19 mouse cellular contexts compared by ENCODE assay signal in the genomic region with DNA sequence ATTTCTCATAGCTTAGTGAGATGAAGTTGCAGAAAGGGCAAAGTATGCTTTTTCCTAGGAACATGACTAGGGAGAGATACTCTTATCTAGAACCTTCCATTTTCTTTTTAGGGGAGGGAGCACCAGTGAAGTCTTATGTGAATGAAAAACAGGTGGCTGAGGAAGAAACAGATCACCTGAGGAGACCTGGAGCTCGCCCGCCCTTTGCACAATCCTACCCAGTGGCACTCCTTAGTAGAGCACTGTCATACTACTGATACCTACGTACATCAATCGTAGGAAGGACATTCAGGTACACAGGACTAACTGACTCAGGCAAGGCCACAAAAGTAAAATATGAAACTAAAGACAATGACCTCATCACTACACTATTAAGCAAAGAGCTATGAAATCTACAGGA.
A peak's percentile ranks its signal among the peaks of the same experiment; 100 is the strongest.
DNase-seq lines count a peak whose midpoint lies in the region; ATAC-seq and TF ChIP-seq lines count a peak whose summit lies in the region.
"Had no signal": no experiment of that assay in that cellular context is flagged by ENCODE, and none has a peak within 500 bp of the region (broad histone marks: within the 10 kb centered on the region; RNA-seq: fewer than 3 reads in every experiment).

No protein-coding gene starts in this region.

- ATAC-seq in intestine, embryonic 16.5 days: peak; percentile 52; the same call in 1 of the 2 replicates
- ATAC-seq in intestine, embryonic 15.5 days: no peak
- peak; percentile 74 for ATAC-seq in intestine, postnatal 0 days
- ATAC-seq: activated CD4-positive, CD25-positive, alpha-beta regulatory T cell, adult 4 months; CD4-positive, CD25-positive, alpha-beta regulatory T cell, adult 4 months; Patski had no signal

- H3K36me3 ChIP-seq in intestine, embryonic 16.5 days (ENCODE audit: control insufficient read depth, insufficient read depth, low read length): no peaks in the 10 kb centered on the region
- no peaks in the 10 kb centered on the region for H3K36me3 ChIP-seq in intestine, embryonic 15.5 days
- 0 out of 2 replicates have a peak, but pooled peaks cover 3% of the 10 kb centered on the region for H3K36me3 ChIP-seq in intestine, postnatal 0 days (ENCODE audit: control insufficient read depth, insufficient read depth)

- no peak overlapping the region for H3K27ac ChIP-seq in intestine, embryonic 16.5 days (ENCODE audit: low read length)
- no peak overlapping the region for H3K27ac ChIP-seq in intestine, embryonic 15.5 days
- no peak overlapping the region for H3K27ac ChIP-seq in intestine, postnatal 0 days (ENCODE audit: low read depth, low read length)

- 87% methylated on average over 4 of the region's 4 CpGs for WGBS in intestine, embryonic 16.5 days
- WGBS in intestine, embryonic 15.5 days: 89% methylated on average over 4 of the region's 4 CpGs
- 55% methylated on average over 4 of the region's 4 CpGs for WGBS in intestine, postnatal 0 days

- no peaks in the 10 kb centered on the region for H3K4me1 ChIP-seq in intestine, embryonic 16.5 days (ENCODE audit: control insufficient read depth, insufficient read depth, low read length)
- no peaks in the 10 kb centered on the region for H3K4me1 ChIP-seq in intestine, embryonic 15.5 days (replicated peaks)
- H3K4me1 ChIP-seq in intestine, postnatal 0 days (replicated peaks; ENCODE audit: control insufficient read depth, insufficient read depth, low read length): no peaks in the 10 kb centered on the region

- H3K4me3 ChIP-seq in intestine, embryonic 16.5 days (ENCODE audit: low read length): no peak overlapping the region
- no peak overlapping the region for H3K4me3 ChIP-seq in intestine, embryonic 15.5 days (replicated peaks)
- H3K4me3 ChIP-seq in intestine, postnatal 0 days (ENCODE audit: low read depth, low read length): no peak overlapping the region

- TF ChIP-seq CTCF in intestine, postnatal 0 days (IDR thresholded peaks at IDR 0.05; ENCODE audit: low read depth): no peak

- H3K9me3 ChIP-seq in intestine, embryonic 16.5 days (ENCODE audit: control insufficient read depth, low read length): no peaks in the 10 kb centered on the region
- no peaks in the 10 kb centered on the region for H3K9me3 ChIP-seq in intestine, embryonic 15.5 days
- no peaks in the 10 kb centered on the region for H3K9me3 ChIP-seq in intestine, postnatal 0 days (ENCODE audit: control insufficient read depth)
- H3K9me3 ChIP-seq: G1E had no signal

- no peak for DNase-seq in left cerebral cortex, adult 18-20 months (ENCODE audit: low spot score in 2 of 2)
- DNase-seq: adrenal gland, adult 2 months; adrenal gland, adult 8-10 months; adrenal gland, postnatal 10 days; adrenal gland, postnatal 14 days; adrenal gland, postnatal 25 days; adrenal gland, postnatal 36 days; B cell, adult 2 months; cerebellum, adult 11 months; cerebellum, adult 11-12 months; cerebellum, adult 18-20 months had no signal

- H3K4me2 ChIP-seq in intestine, embryonic 16.5 days (ENCODE audit: low read depth, low read length): no peak overlapping the region
- no peak overlapping the region for H3K4me2 ChIP-seq in intestine, embryonic 15.5 days (replicated peaks)
- H3K4me2 ChIP-seq in intestine, postnatal 0 days (replicated peaks; ENCODE audit: low read depth): no peak overlapping the region

- H3K27me3 ChIP-seq in intestine, embryonic 16.5 days (replicated peaks; ENCODE audit: control insufficient read depth, insufficient read depth, low read length): no peaks in the 10 kb centered on the region
- H3K27me3 ChIP-seq in intestine, embryonic 15.5 days (replicated peaks): no peaks in the 10 kb centered on the region
- H3K27me3 ChIP-seq in intestine, postnatal 0 days (replicated peaks; ENCODE audit: control insufficient read depth, insufficient read depth, low read length): no peaks in the 10 kb centered on the region
- H3K27me3 ChIP-seq: CH12.LX, Patski had no signal

- H3K9ac ChIP-seq in intestine, embryonic 16.5 days (ENCODE audit: low read depth, low read length): no peak overlapping the region
- H3K9ac ChIP-seq in intestine, embryonic 15.5 days: no peak overlapping the region
- no peak overlapping the region for H3K9ac ChIP-seq in intestine, postnatal 0 days (ENCODE audit: low read depth, low read length)
